Mouse (Mus musculus) adrenal gland, postnatal 25 days (tissue): ENCODE measurements at regions not wholly inside any gene's neighbourhood (a gene's known extent, or its start where the extent isn't known, plus 50 kb on each side); places are given as distances from the start of the nearest gene placed in this dataset.

Experiments
- DNase-seq: peaks from one replicate; pipeline ENCODE4 v3.0.0; 2021; ENCODE audit warnings: mixed read lengths

- no peak for DNase-seq
These were observed 98.6 kb upstream of the Foxp3 start for GRCm38 (mm10) chrX:7474831-7475230.

GRCm38 (mm10) chrX:7473814-7474213, 98.2 kb upstream of the Usp27x start:
- DNase-seq: peak; percentile 16

- no peak for DNase-seq
These were observed 94.2 kb upstream of the Usp27x start for GRCm38 (mm10) chrX:7469801-7470200.

- DNase-seq: no peak
These were observed 92.4 kb upstream of the Usp27x start for GRCm38 (mm10) chrX:7467985-7468384.

GRCm38 (mm10) chrX:7456851-7457250, 81.2 kb upstream of the Usp27x start:
- DNase-seq: no peak

- no peak for DNase-seq
These were observed 69.4 kb upstream of the Usp27x start for GRCm38 (mm10) chrX:7445035-7445434.

- DNase-seq: no peak
These were observed 69.0 kb upstream of the Usp27x start for GRCm38 (mm10) chrX:7444583-7444982.

GRCm38 (mm10) chrX:7443996-7444421, 68.4 kb upstream of the Usp27x start:
- no peak for DNase-seq

- no peak for DNase-seq
These were observed 59.9 kb upstream of the Usp27x start for GRCm38 (mm10) chrX:7435375-7436042.

GRCm38 (mm10) chrX:7434268-7434667, 58.6 kb upstream of the Usp27x start:
- DNase-seq: no peak

GRCm38 (mm10) chrX:7430456-7430855, 54.8 kb upstream of the Usp27x start:
- DNase-seq: no peak

- DNase-seq: no peak
These were observed 53.9 kb upstream of the Usp27x start for GRCm38 (mm10) chrX:7429524-7429865.

GRCm38 (mm10) chrX:7428621-7429523, 53.2 kb upstream of the Usp27x start:
- DNase-seq: peak; percentile 29
